Mouse (Mus musculus) embryonic facial prominence, embryonic 13.5 days (tissue): ENCODE data around the gene Mpc2. TPM values are rescaled to one million over a fixed set of nuclear protein-coding genes. Genes with fewer than 3 reads are reported as not detected.

ENCODE experiments used
- ATAC-seq: fragments of 200-750 bp; cut with Nextera tagmentation; 2 replicates; pipeline ENCODE4 v1.8.0; 2017; ENCODE audit warnings: low read depth; ENCODE audit not compliant: insufficient number of reproducible peaks, insufficient read depth, low FRiP score, low TSS enrichment
- H3K27ac ChIP-seq: fragments of 300-500 bp; sonication (generic); 2 replicates; pipeline ENCODE4 v1.5.1; 2015; ENCODE audit warnings: moderate library complexity, mild to moderate bottlenecking, inconsistent platforms
- H3K27me3 ChIP-seq: fragments of 300-500 bp; sonication (generic); 2 replicates; pipeline ENCODE4 v1.6.1; 2015; ENCODE audit warnings: mild to moderate bottlenecking, inconsistent platforms
- H3K36me3 ChIP-seq: fragments of 300-500 bp; sonication (generic); 2 replicates; pipeline ENCODE4 v1.6.1; 2015; ENCODE audit warnings: mild to moderate bottlenecking, inconsistent platforms
- H3K4me1 ChIP-seq: fragments of 300-500 bp; sonication (generic); 2 replicates; pipeline ENCODE4 v1.6.1; 2015; ENCODE audit warnings: inconsistent platforms
- H3K4me2 ChIP-seq: fragments of 300-500 bp; sonication (generic); 2 replicates; pipeline ENCODE4 v1.6.1; 2015; ENCODE audit warnings: moderate library complexity, mild to moderate bottlenecking, inconsistent platforms
- H3K4me3 ChIP-seq: fragments of 300-500 bp; sonication (generic); 2 replicates; pipeline ENCODE4 v1.5.1; 2015; ENCODE audit warnings: mild to moderate bottlenecking, inconsistent platforms
- H3K9ac ChIP-seq: fragments of 300-500 bp; sonication (generic); 2 replicates; pipeline ENCODE4 v1.6.1; 2015; ENCODE audit warnings: mild to moderate bottlenecking, inconsistent platforms
- H3K9me3 ChIP-seq: fragments of 300-500 bp; sonication (generic); 2 replicates; pipeline ENCODE4 v1.6.1; 2016; ENCODE audit warnings: inconsistent platforms
- whole genome bisulfite sequencing: fragments of 180-500 bp; shearing (Covaris S2); methylation state at CpG from one replicate; pipeline ENCODE4 v1.1.7; 2015; ENCODE audit warnings: mixed read lengths; 5-methylcytosine and 5-hydroxymethylcytosine counted together
- polyA plus RNA-seq: library from polyadenylated mRNA; unstranded; fragments of >200 nt; fragmentation: Nextera tagmentation; extraction: Ambion mirVana; gene quantifications from 2 replicates; pipeline ENCODE4 v1.2.1, GENCODE M21; 2015

Gene Mpc2
- 139 and 143 TPM in 2 replicates for polyA plus RNA-seq

DNA sequence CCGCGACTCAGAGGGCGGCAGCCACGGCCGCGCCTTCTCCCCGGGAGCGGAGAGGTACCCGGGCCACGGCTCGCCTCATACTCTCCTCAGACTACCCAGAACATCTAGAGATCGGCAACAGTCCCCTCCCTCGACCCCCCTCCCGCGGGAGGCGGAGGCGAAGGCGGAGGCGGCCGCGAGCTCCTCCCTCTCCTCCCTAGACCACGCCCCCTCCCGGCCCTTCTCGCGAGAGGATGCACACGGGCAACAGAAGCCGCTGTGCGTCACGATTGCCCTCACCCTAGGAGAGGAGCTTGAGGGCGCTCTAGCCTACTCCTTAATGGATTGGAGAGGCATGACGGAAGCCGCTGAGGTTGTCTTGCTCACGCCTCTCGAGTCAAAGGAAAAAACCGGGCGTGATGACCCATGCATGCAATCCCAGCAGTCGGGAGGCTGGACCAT lies at the start of gene Mpc2, which contains the start of gene Dcaf6:
Gene Mpc2 (plus strand): TSS at position 278 of the 441 bp plus-strand sequence.
Gene Dcaf6 (minus strand): TSS at position 116 of the 441 bp plus-strand sequence.
- H3K9me3 ChIP-seq: no peaks in the 10 kb centered on the region
- H3K27me3 ChIP-seq: no peaks in the 10 kb centered on the region
- H3K4me1 ChIP-seq: peaks cover 13% of the 10 kb centered on the region
- 0% methylated on average over 32 of the region's 37 CpGs for WGBS
- peak within 1 kb of the TSS; percentile 63 for H3K4me2 ChIP-seq
- peak within 1 kb of the TSS; percentile 92 for H3K27ac ChIP-seq
- H3K36me3 ChIP-seq: no peaks in the 10 kb centered on the region
- peak within 1 kb of the TSS; percentile 86 for H3K9ac ChIP-seq
- peak within 1 kb of the TSS; percentile 94 for H3K4me3 ChIP-seq
- peak; percentile 93 for ATAC-seq

DNA sequence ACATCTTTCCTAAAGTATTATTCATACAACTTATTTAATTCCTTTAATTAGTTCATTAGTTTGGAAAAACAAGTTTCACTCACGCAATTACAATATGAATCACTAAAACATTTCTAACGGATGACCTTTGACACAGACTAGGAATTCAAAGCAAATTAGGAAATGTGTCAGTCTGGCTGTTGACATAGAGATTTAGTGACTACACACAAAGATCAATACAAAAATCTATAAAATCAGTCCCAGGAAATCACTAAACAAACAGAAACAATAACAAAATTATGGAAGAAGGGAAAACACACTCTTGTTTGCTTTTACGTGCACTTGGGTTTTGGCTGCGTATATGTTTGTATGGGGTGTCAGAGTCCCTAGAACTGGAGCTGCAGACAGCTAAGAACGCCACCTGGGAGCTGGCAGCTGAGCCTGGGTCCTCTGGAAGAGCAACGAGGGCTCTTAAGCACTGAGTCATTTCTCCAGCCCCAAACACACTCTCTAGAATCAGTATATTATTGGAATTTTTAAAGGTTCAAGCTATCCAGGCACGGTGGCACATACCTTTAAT lies 39.0 kb upstream of the Mpc2 start:
- 78% methylated on average over 7 of the region's 7 CpGs for WGBS
- no peaks in the 10 kb centered on the region for H3K4me1 ChIP-seq
- no peaks in the 10 kb centered on the region; the same call in 1 of the 2 replicates for H3K36me3 ChIP-seq
- no peak overlapping the region for H3K4me3 ChIP-seq
- H3K27ac ChIP-seq: no peak overlapping the region
- no peaks in the 10 kb centered on the region for H3K9me3 ChIP-seq
- H3K4me2 ChIP-seq: no peak overlapping the region
- H3K27me3 ChIP-seq: no peaks in the 10 kb centered on the region
- no peak for ATAC-seq
- no peak overlapping the region for H3K9ac ChIP-seq

DNA sequence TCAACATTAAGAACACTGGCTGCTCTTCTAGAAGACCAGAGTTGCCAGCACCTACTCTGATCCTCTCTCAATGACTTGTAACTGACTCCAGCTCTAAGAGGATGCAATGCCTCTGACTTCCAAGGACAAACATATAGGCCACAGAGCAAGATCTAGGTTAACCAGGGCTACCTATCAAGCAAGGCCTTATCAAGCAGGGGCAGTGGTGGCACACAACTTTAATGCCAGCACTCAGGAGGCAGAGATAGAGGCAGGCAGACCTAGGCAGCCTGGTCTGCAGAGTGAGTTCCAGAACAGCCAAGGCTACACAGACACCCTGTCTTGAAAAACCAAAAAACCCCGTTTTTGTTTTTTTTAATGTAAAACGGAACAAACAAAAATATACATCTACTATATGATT lies 34.2 kb upstream of the Mpc2 start:
- no peaks in the 10 kb centered on the region for H3K9me3 ChIP-seq
- H3K9ac ChIP-seq: no peak overlapping the region
- H3K4me2 ChIP-seq: no peak overlapping the region
- no peak overlapping the region for H3K27ac ChIP-seq
- H3K36me3 ChIP-seq: no peaks in the 10 kb centered on the region; the same call in 1 of the 2 replicates
- no peak for ATAC-seq
- no peaks in the 10 kb centered on the region for H3K27me3 ChIP-seq
- WGBS: 94% methylated on average over 2 of the region's 2 CpGs
- H3K4me3 ChIP-seq: no peak overlapping the region
- H3K4me1 ChIP-seq: no peaks in the 10 kb centered on the region

DNA sequence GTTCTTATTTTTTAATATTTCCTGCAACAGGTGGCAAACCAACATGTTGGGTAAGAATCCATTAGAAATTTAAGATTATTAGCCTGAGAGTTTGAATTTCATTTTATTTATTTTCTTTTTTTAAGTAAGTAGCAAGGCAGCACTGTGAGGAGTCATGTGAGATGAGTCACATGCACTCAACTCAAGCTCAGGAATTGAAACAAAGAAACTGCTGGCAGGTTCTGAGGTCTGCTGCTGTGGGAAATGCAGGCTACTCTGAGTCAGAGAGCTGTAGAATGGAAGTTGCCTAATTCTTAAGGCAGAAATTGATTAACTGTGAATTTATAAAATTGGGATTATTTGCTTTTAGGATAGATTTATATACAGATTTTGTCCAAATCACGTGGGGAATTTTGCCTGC lies 27.6 kb upstream of the Mpc2 start:
- Histone ChIP-seq H3K27me3 (no peaks in the 10 kb centered on the region), H3K27ac (no peak overlapping the region), H3K4me2 (no peak overlapping the region), H3K4me3 (no peak overlapping the region), H3K9ac (no peak overlapping the region), H3K4me1 (no peaks in the 10 kb centered on the region), H3K36me3 (no peaks in the 10 kb centered on the region), H3K9me3 (peaks cover 6% of the 10 kb centered on the region; the same call in 1 of the 2 replicates)
- no peak for ATAC-seq
- WGBS: 83% methylated on average over 1 of the region's 1 CpGs

DNA sequence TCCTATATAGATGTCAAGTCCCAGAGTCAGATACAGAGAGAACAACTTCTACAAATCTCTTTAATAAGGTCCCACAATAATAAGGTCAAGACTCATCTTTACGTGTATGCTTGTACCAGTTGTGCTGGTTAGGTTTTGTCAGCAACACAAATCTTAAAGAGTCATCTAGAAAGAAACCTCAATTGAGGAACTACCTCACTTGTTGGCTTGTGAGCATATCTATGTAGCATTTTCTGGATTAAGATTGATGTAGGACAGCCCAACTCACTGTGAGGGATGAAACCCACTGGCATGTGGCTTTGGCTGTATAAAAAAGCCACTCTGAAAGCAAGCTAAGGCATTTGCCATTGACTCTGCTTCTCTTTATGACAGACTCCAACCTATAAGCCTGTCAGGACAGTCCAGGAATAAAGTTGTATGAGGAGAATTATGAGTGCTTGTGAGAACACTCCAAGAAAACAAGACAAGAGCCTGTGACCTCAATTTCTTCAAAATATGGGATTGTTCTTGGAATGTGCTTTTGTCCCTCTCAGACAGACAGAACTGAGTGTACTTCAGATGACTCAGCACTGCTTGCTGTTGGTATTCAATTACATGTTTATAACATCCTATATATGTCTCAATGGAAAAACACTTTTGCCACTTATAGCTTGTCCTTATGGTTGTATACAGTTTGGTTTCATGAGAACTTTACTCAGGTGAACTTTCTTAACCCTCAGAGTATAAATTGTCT lies 22.0 kb upstream of the Mpc2 start:
- no peak for ATAC-seq
- Histone ChIP-seq H3K9ac (no peak overlapping the region), H3K27me3 (no peaks in the 10 kb centered on the region), H3K4me2 (no peak overlapping the region), H3K27ac (no peak overlapping the region), H3K9me3 (peaks cover 6% of the 10 kb centered on the region; the same call in 1 of the 2 replicates), H3K36me3 (no peaks in the 10 kb centered on the region), H3K4me3 (no peak overlapping the region), H3K4me1 (no peaks in the 10 kb centered on the region)
- WGBS: 98% methylated on average over 1 of the region's 1 CpGs

DNA sequence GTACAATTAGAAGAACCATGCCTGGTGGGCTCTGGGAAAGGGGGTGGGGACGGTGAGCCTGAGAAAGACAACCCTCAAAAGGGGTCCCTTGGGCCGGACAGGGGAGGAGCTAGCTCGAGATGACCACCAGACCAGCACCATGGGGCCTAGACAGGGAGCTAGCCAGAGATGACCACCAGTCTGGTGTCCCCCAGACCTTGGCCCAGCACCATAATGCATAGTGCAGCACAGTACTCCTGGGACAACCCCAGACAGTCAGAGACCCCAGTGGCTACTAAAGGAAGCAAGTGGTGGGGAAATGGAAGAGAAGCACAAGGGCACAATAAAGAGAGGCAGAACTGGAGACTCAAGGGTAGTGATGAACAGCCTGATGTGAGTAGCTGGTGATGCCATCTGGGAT lies 19.6 kb upstream of the Mpc2 start:
- Histone ChIP-seq H3K4me2 (no peak overlapping the region), H3K9me3 (peaks cover 2% of the 10 kb centered on the region; the same call in 1 of the 2 replicates), H3K27ac (no peak overlapping the region), H3K4me3 (no peak overlapping the region), H3K36me3 (no peaks in the 10 kb centered on the region), H3K4me1 (no peaks in the 10 kb centered on the region), H3K9ac (no peak overlapping the region), H3K27me3 (no peaks in the 10 kb centered on the region)
- 60% methylated on average over 3 of the region's 3 CpGs for WGBS
- ATAC-seq: no peak

DNA sequence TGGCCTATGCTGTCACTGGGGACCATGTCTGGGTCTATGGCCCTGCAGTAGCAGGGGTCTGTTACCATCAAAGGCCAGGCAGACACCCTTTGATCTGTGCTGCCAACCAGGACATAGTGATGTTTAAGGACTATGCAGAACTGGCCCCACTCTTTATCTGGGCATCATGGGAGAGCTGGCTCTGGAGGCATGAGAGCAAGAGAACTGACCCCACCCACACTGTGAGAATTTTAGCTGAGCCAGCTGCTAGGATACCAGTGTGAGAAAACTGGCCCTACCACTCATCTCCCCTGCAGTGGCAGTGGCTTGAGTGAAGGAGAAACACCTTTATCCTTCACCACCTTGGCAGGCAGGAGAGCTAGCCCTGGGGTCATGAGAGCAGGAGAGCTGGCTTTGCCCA lies 19.2 kb upstream of the Mpc2 start:
- Histone ChIP-seq H3K4me3 (no peak overlapping the region), H3K9me3 (no peaks in the 10 kb centered on the region), H3K36me3 (no peaks in the 10 kb centered on the region), H3K9ac (no peak overlapping the region), H3K4me1 (no peaks in the 10 kb centered on the region), H3K27me3 (no peaks in the 10 kb centered on the region), H3K27ac (no peak overlapping the region), H3K4me2 (no peak overlapping the region)
- ATAC-seq: no peak

DNA sequence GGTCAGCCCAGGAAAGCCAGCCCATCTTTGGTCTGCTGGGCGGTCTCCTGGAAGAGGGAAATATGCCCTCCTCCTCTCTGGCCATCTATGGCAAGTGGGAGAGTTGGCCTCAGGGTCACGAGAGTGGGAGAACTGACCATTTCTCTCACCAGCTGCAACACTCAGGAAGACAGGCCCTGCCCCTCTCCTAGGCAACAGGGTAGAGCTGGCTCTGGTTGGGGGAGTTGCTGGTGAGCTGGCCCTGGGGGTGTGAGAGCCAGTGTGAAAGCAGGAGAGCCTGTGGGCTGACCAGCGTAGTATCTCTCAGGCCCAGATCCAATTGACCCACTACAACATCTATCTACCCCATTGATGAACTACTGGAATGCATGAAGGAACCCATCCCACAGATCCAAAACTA lies 18.7 kb upstream of the Mpc2 start:
- WGBS: 73% methylated on average over 3 of the region's 3 CpGs
- Histone ChIP-seq H3K4me3 (no peak overlapping the region), H3K9ac (no peak overlapping the region), H3K36me3 (no peaks in the 10 kb centered on the region), H3K4me2 (no peak overlapping the region), H3K27me3 (no peaks in the 10 kb centered on the region), H3K9me3 (no peaks in the 10 kb centered on the region), H3K27ac (no peak overlapping the region), H3K4me1 (no peaks in the 10 kb centered on the region)
- no peak for ATAC-seq

DNA sequence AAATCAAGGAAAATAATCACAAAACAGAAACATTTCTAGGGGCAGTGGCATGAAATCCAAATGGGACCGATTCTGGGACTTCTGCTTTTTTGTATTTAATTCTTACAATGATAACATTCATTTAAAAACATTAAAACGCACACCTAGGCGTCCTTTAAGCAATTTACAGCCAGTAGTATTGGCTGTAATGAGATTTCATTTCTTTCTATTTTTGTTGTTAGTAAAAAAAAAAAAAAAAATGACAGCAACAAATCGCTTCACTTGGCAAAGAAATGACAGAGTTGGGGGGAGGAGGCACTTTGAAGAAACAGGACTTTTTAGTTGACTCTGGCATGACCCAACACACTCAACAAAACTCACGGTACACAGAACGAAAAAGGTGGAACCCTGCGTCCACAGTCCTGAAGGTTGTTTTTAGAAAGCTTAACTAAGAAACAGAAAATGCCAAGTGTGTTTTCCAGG lies 1.4 kb upstream of the Mpc2 start:
- Histone ChIP-seq H3K9me3 (no peaks in the 10 kb centered on the region), H3K27me3 (no peaks in the 10 kb centered on the region), H3K4me1 (peaks cover 13% of the 10 kb centered on the region), H3K36me3 (no peaks in the 10 kb centered on the region), H3K27ac (no peak overlapping the region), H3K4me2 (peak overlapping the region; percentile 63), H3K9ac (peak overlapping the region; percentile 86), H3K4me3 (peak overlapping the region; percentile 94)
- ATAC-seq: no peak
- WGBS: 17% methylated on average over 7 of the region's 7 CpGs

DNA sequence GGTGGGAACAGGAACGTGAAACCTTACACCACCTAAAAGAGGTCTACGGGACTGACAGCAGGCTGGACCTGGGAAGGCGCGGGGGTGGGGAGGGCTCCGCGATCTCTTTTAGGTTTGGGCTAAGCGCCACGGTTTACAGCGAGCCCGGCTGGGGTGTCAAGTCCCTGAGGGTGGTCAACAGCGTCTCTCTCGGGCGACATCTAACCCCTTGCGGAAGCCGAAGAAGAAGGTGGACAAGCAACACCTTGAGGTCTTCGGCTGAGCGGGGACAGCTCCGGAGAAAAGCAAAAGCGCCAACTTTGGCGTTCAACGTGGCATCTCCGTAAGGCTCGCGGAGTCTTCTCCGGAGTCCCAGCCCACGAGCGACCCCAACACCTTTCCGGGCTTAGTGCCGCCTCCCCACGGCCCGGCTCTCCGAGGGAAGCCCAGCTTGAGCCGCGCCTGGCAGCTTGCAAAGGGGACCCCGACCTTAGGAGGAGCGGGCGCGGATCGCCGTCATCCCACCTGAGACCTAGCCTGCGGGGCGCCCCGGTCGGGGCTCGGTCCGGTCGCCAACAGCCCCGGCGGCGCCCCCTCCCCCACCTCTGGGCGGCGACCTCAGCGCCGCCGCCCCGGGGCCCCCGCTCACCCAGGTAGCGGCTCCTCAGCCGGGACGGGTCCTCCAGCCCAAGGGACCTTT lies 795 bp upstream of the Mpc2 start:
- H3K27me3 ChIP-seq: no peaks in the 10 kb centered on the region
- peaks cover 13% of the 10 kb centered on the region for H3K4me1 ChIP-seq
- peak overlapping the region; percentile 94 for H3K4me3 ChIP-seq
- H3K9ac ChIP-seq: peak overlapping the region; percentile 86
- no peak; the same call in 1 of the 2 replicates for ATAC-seq
- peak overlapping the region; percentile 63 for H3K4me2 ChIP-seq
- H3K36me3 ChIP-seq: no peaks in the 10 kb centered on the region
- peak overlapping the region; percentile 92 for H3K27ac ChIP-seq
- no peaks in the 10 kb centered on the region for H3K9me3 ChIP-seq
- under 1% methylated on average over 60 of the region's 60 CpGs for WGBS

DNA sequence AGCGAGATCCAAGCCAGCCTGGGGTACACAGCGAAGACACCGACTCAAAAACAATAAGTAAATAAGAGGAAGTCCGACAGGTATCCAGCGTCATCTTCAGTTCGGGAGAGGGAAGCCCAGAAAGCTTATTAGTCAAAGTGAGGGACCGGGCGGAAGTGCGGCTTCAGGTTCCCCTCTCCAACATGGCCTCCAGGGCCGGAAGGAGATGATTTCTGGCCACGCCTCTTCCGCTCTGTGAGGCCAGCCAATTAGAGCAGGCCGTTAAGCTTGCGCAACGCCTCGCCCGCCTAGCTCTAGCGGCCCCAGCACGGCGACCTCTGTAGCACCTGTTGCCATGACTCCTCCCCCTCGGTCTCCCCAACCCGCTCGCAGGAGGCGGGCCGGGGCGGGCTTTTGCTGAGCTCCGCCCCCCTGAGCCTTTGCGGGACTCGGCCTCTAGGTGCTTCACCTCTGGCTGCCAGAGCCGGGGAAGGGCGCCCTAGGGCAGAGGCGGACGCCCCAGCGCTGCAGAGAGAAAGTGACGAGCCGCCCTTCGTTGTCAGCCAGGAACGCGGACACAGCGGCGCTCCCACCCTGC lies 452 bp downstream of the Mpc2 start:
- peak overlapping the region; percentile 63 for H3K4me2 ChIP-seq
- no peaks in the 10 kb centered on the region for H3K36me3 ChIP-seq
- H3K27ac ChIP-seq: peak overlapping the region; percentile 92
- H3K9me3 ChIP-seq: no peaks in the 10 kb centered on the region
- under 1% methylated on average over 41 of the region's 41 CpGs for WGBS
- H3K27me3 ChIP-seq: no peaks in the 10 kb centered on the region
- H3K9ac ChIP-seq: peak overlapping the region; percentile 86
- peak; percentile 97 for ATAC-seq
- peaks cover 13% of the 10 kb centered on the region for H3K4me1 ChIP-seq
- H3K4me3 ChIP-seq: peak overlapping the region; percentile 94
